Mouse (Mus musculus) stomach, postnatal 0 days (tissue): ENCODE results near the gene Cenpn.

Experiments
- CTCF ChIP-seq: IDR thresholded peaks from 2 replicates; pipeline ENCODE4 v1.5.1; 2016; ENCODE audit warnings: antibody characterized with exemption, low read depth, mild to moderate bottlenecking, moderate library complexity
- EP300 ChIP-seq: optimal IDR thresholded peaks from 2 replicates; pipeline ENCODE3; 2016; ENCODE audit warnings: antibody characterized with exemption

DNA sequence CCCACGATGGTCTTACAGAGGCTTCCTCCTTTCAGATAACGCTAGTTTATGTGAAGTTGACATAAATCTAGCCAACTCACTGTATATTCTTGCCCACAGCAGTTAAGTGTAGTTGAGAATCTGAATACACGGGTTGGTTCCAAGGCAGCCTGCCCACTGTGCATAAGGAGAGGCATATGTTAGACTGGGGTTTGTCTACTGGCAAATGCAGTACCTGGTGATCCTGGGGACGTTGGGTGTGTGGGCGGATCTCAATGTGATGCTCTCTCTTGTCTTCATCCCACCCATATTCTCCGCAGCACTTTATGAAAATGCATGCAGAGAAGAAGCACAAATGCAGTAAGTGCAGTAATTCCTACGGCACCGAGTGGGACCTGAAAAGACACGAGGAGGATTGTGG, 32.9 kb downstream of the Cenpn start:
- TF ChIP-seq CTCF, result no peak
- no peak for TF ChIP-seq EP300
